Mouse (Mus musculus) regulatory T cell (primary cell): ENCODE results near the gene Prickle4.
"Not testable (repeated sequence)": the region's sequence is repeated elsewhere in the genome, so short reads cannot be mapped to it uniquely, and the experiment has no call there.

ENCODE experiments used
- in situ Hi-C: fragments of 300-600 bp; cut with MboI, MseI; formaldehyde crosslinking; loops from one replicate; pipeline ENCODE4 v1.15.1; 2025; ENCODE audit warnings: high pct_unique_total_duplicates

Prickle4 gene

GRCm38 (mm10) chr17:47671988-47672310, 22.6 kb downstream of the Prickle4 start:
- in situ Hi-C loops = no loop called here

- in situ Hi-C loops = no loop called here
Observed at GRCm38 (mm10) chr17:47669166-47669565, 25.4 kb downstream of the Prickle4 start.

- in situ Hi-C loops = no loop called here
Observed at GRCm38 (mm10) chr17:47664474-47664873, 30.1 kb downstream of the Prickle4 start.

GRCm38 (mm10) chr17:47663009-47663713, 31.4 kb downstream of the Prickle4 start:
- in situ Hi-C loops = no loop called here

- in situ Hi-C loops = no loop called here
Observed at GRCm38 (mm10) chr17:47658741-47659243, 35.7 kb downstream of the Prickle4 start.

GRCm38 (mm10) chr17:47657901-47658300, 36.6 kb downstream of the Prickle4 start:
- in situ Hi-C loops = no loop called here

- in situ Hi-C loops = no loop called here
Observed at GRCm38 (mm10) chr17:47655697-47656096, 38.8 kb downstream of the Prickle4 start.

GRCm38 (mm10) chr17:47654346-47654745, 40.2 kb downstream of the Prickle4 start:
- in situ Hi-C loops = not testable (repeated sequence)

GRCm38 (mm10) chr17:47651953-47652352, 42.6 kb downstream of the Prickle4 start:
- in situ Hi-C loops = no loop called here

- in situ Hi-C loops = no loop called here
Observed at GRCm38 (mm10) chr17:47648966-47649365, 45.6 kb downstream of the Prickle4 start.

- in situ Hi-C loops = no loop called here
Observed at GRCm38 (mm10) chr17:47646683-47647082, 47.9 kb downstream of the Prickle4 start.

GRCm38 (mm10) chr17:47642992-47643391, 51.5 kb downstream of the Prickle4 start:
- in situ Hi-C loops = no loop called here
